Mouse (Mus musculus) kidney, embryonic 14.5 days (tissue): ENCODE measurements around the gene Gnpat. TPM values are rescaled to one million over a fixed set of nuclear protein-coding genes. Genes with fewer than 3 reads are reported as not detected.

Experiments
- ATAC-seq: fragments of 200-750 bp; cut with Nextera tagmentation; 2 replicates; pipeline ENCODE4 v1.8.0; 2017; ENCODE audit warnings: moderate number of reproducible peaks, mild to moderate bottlenecking, moderate TSS enrichment, moderate library complexity; ENCODE audit not compliant: low FRiP score, low TSS enrichment
- H3K27ac ChIP-seq: fragments of 300-500 bp; sonication (generic); 2 replicates; pipeline ENCODE4 v1.5.1; 2014; ENCODE audit warnings: low read depth, mild to moderate bottlenecking, low read length, moderate library complexity, mixed read lengths
- H3K27me3 ChIP-seq: fragments of 300-500 bp; sonication (generic); 2 replicates; pipeline ENCODE4 v1.6.1; 2014; ENCODE audit warnings: mild to moderate bottlenecking, low read length; ENCODE audit not compliant: control insufficient read depth, insufficient read depth
- H3K36me3 ChIP-seq: fragments of 300-500 bp; sonication (generic); 2 replicates; pipeline ENCODE4 v1.6.1; 2014; ENCODE audit warnings: low read length, mixed read lengths; ENCODE audit not compliant: control insufficient read depth, insufficient read depth
- H3K4me1 ChIP-seq: fragments of 300-500 bp; sonication (generic); 2 replicates; pipeline ENCODE4 v1.6.1; 2014; ENCODE audit warnings: low read length, mixed read lengths; ENCODE audit not compliant: control insufficient read depth, insufficient read depth
- H3K4me2 ChIP-seq: fragments of 300-500 bp; sonication (generic); replicated peaks from 2 replicates; pipeline ENCODE4 v1.6.1; 2014; ENCODE audit warnings: low read depth, mild to moderate bottlenecking, low read length
- H3K4me3 ChIP-seq: fragments of 300-500 bp; sonication (generic); 2 replicates; pipeline ENCODE4 v1.5.1; 2014; ENCODE audit warnings: mild to moderate bottlenecking, low read length
- H3K9ac ChIP-seq: fragments of 300-500 bp; sonication (generic); 2 replicates; pipeline ENCODE4 v1.6.1; 2014; ENCODE audit warnings: low read depth, mild to moderate bottlenecking, low read length, moderate library complexity
- H3K9me3 ChIP-seq: fragments of 300-500 bp; sonication (generic); 2 replicates; pipeline ENCODE4 v1.6.1; 2016; ENCODE audit warnings: low read length; ENCODE audit not compliant: control insufficient read depth
- WGBS: fragments of 180-500 bp; shearing (Covaris S2); extraction: QIAGEN DNeasy Blood & Tissue Kit; methylation state at CpG from one replicate; pipeline ENCODE4 v1.1.7; 2014; 5-methylcytosine and 5-hydroxymethylcytosine counted together
- polyA plus RNA-seq: library from polyadenylated mRNA; unstranded; fragments of >200 nt; fragmentation: Nextera tagmentation; extraction: Ambion mirVana; gene quantifications from 2 replicates; pipeline ENCODE4 v1.2.1, GENCODE M21; 2014

Gnpat gene
- polyA plus RNA-seq, 1 experiment from 2014 or later: 122 TPM

- no peaks in the 10 kb centered on the region for H3K4me1 ChIP-seq
- no peak overlapping the region for H3K9ac ChIP-seq
- H3K4me2 ChIP-seq: no peak overlapping the region
- H3K27ac ChIP-seq: no peak overlapping the region
- H3K9me3 ChIP-seq: no peaks in the 10 kb centered on the region
- 94% methylated on average over 10 of the region's 10 CpGs for WGBS
- no peak for ATAC-seq
- no peaks in the 10 kb centered on the region for H3K27me3 ChIP-seq
- no peak overlapping the region for H3K4me3 ChIP-seq
- peaks cover 12% of the 10 kb centered on the region; the same call in 1 of the 2 replicates for H3K36me3 ChIP-seq
Observed at GRCm38 (mm10) chr8:124936699-124937098, 73.9 kb downstream of the Gnpat start.

GRCm38 (mm10) chr8:124937293-124937692 lies 74.5 kb downstream of the Gnpat start:
- WGBS: 97% methylated on average over 4 of the region's 4 CpGs
- Histone ChIP-seq H3K4me2 (no peak overlapping the region), H3K4me1 (no peaks in the 10 kb centered on the region), H3K27me3 (no peaks in the 10 kb centered on the region), H3K36me3 (peaks cover 13% of the 10 kb centered on the region; the same call in 1 of the 2 replicates), H3K27ac (no peak overlapping the region), H3K9ac (no peak overlapping the region), H3K4me3 (no peak overlapping the region), H3K9me3 (no peaks in the 10 kb centered on the region)
- ATAC-seq: no peak

Other genes starting within 250 kb of the Gnpat start
- gene 2310022B05Rik, start 199.7 kb upstream of the Gnpat start, polyA plus RNA-seq: 28.1 and 38.8 TPM in 2 replicates
- gene Ttc13, start 141.1 kb upstream of the Gnpat start, polyA plus RNA-seq: 36.3 and 57.1 TPM in 2 replicates
- 30.9 and 32.2 TPM in 2 replicates for gene Arv1, start 140.9 kb upstream of the Gnpat start, polyA plus RNA-seq
- gene Fam89a, start 111.2 kb upstream of the Gnpat start, polyA plus RNA-seq: 6.2 and 6.8 TPM in 2 replicates
- 0.03 TPM in 1 of 2 replicates, not detected in the other for gene Trim67, start 69.9 kb upstream of the Gnpat start, polyA plus RNA-seq
- 47.5 and 52.9 TPM in 2 replicates for gene 2810004N23Rik, start 87 bp downstream of the Gnpat start, polyA plus RNA-seq
- gene Exoc8, start 34.7 kb downstream of the Gnpat start, polyA plus RNA-seq: 5.4 and 8.1 TPM in 2 replicates
- gene Sprtn, start 34.9 kb downstream of the Gnpat start, polyA plus RNA-seq: 6.6 and 9.1 TPM in 2 replicates
- gene Egln1, start 86.3 kb downstream of the Gnpat start, polyA plus RNA-seq: 15.8 and 16.0 TPM in 2 replicates
- gene Tsnax, start 150.0 kb downstream of the Gnpat start, polyA plus RNA-seq: 86.0 and 128 TPM in 2 replicates
- 2.2 and 3.2 TPM in 2 replicates for gene Disc1, start 191.2 kb downstream of the Gnpat start, polyA plus RNA-seq